Mouse (Mus musculus) hindbrain, embryonic 11.5 days (tissue): Measurements from ENCODE around the gene Usp2. TPM values are rescaled to one million over a fixed set of nuclear protein-coding genes. Genes with fewer than 3 reads are reported as not detected.

ENCODE experiments used
- ATAC-seq: fragments of 200-750 bp; cut with Nextera tagmentation; 2 replicates; pipeline ENCODE4 v1.8.0; 2017; ENCODE audit warnings: mild to moderate bottlenecking, moderate TSS enrichment, moderate library complexity; ENCODE audit not compliant: low FRiP score
- DNase-seq: peaks from one replicate; pipeline ENCODE4 v3.0.0-alpha.2; 2015; ENCODE audit warnings: low spot score
- H3K27ac ChIP-seq: fragments of 300-500 bp; sonication (generic); 2 replicates; pipeline ENCODE4 v1.5.1; 2014; ENCODE audit warnings: mild to moderate bottlenecking, low read depth, low read length
- H3K27me3 ChIP-seq: fragments of 300-500 bp; sonication (generic); 2 replicates; pipeline ENCODE4 v1.6.1; 2014; ENCODE audit warnings: mild to moderate bottlenecking, low read length, moderate library complexity, mixed read lengths; ENCODE audit not compliant: control insufficient read depth, insufficient read depth
- H3K36me3 ChIP-seq: fragments of 300-500 bp; sonication (generic); 2 replicates; pipeline ENCODE4 v1.6.1; 2014; ENCODE audit warnings: mild to moderate bottlenecking, low read length, moderate library complexity, mixed read lengths; ENCODE audit not compliant: control insufficient read depth, insufficient read depth
- H3K4me1 ChIP-seq: fragments of 300-500 bp; sonication (generic); replicated peaks from 2 replicates; pipeline ENCODE4 v1.6.1; 2014; ENCODE audit warnings: low read length, mixed read lengths; ENCODE audit not compliant: control insufficient read depth, insufficient read depth
- H3K4me2 ChIP-seq: fragments of 300-500 bp; sonication (generic); replicated peaks from 2 replicates; pipeline ENCODE4 v1.6.1; 2014; ENCODE audit warnings: mild to moderate bottlenecking, low read depth, low read length
- H3K4me3 ChIP-seq: fragments of 300-500 bp; sonication (generic); 2 replicates; pipeline ENCODE4 v1.5.1; 2014; ENCODE audit warnings: low read depth, low read length
- H3K9ac ChIP-seq: fragments of 300-500 bp; sonication (generic); 2 replicates; pipeline ENCODE4 v1.6.1; 2014; ENCODE audit warnings: low read depth, low read length
- H3K9me3 ChIP-seq: fragments of 300-500 bp; sonication (generic); 2 replicates; pipeline ENCODE4 v1.6.1; 2016; ENCODE audit warnings: low read length; ENCODE audit not compliant: control insufficient read depth
- WGBS: fragments of 180-500 bp; shearing (Covaris S2); extraction: QIAGEN DNeasy Blood & Tissue Kit; methylation state at CpG from one replicate; pipeline ENCODE4 v1.1.7; 2014; 5-methylcytosine and 5-hydroxymethylcytosine counted together
- polyA plus RNA-seq: library from polyadenylated mRNA; unstranded; fragments of >200 nt; fragmentation: Nextera tagmentation; extraction: Ambion mirVana; gene quantifications from 2 replicates; pipeline ENCODE4 v1.2.1, GENCODE M21; 2014

Gene Usp2
- polyA plus RNA-seq, 1 experiment from 2014 or later, result 13.9 TPM

GRCm38 (mm10) chr9:44114453-44114852, 47.6 kb downstream of the Usp2 start:
- Histone ChIP-seq H3K27ac (no peak overlapping the region), H3K4me3 (no peak overlapping the region), H3K4me2 (no peak overlapping the region), H3K9ac (no peak overlapping the region), H3K36me3 (no peaks in the 10 kb centered on the region), H3K9me3 (no peaks in the 10 kb centered on the region), H3K4me1 (0 out of 2 replicates have a peak, but pooled peaks cover 4% of the 10 kb centered on the region), H3K27me3 (no peaks in the 10 kb centered on the region)
- ATAC-seq (no peak), DNase-seq (no peak)
- WGBS, result 84% methylated on average over 2 of the region's 2 CpGs

GRCm38 (mm10) chr9:44115599-44115998, 48.8 kb downstream of the Usp2 start:
- H3K27ac ChIP-seq, result no peak overlapping the region
- no peaks in the 10 kb centered on the region for H3K4me1 ChIP-seq
- H3K9ac ChIP-seq, result no peak overlapping the region
- H3K9me3 ChIP-seq, result no peaks in the 10 kb centered on the region
- DNase-seq (no peak), ATAC-seq (no peak)
- H3K27me3 ChIP-seq, result no peaks in the 10 kb centered on the region
- no peak overlapping the region for H3K4me2 ChIP-seq
- WGBS, result 92% methylated on average over 9 of the region's 9 CpGs
- H3K4me3 ChIP-seq, result no peak overlapping the region
- H3K36me3 ChIP-seq, result no peaks in the 10 kb centered on the region

- no peak overlapping the region for H3K4me3 ChIP-seq
- H3K36me3 ChIP-seq, result no peaks in the 10 kb centered on the region
- no peaks in the 10 kb centered on the region for H3K9me3 ChIP-seq
- no peak overlapping the region for H3K9ac ChIP-seq
- 90% methylated on average over 4 of the region's 4 CpGs for WGBS
- ATAC-seq (no peak), DNase-seq (no peak)
- no peak overlapping the region for H3K4me2 ChIP-seq
- no peaks in the 10 kb centered on the region for H3K27me3 ChIP-seq
- no peaks in the 10 kb centered on the region for H3K4me1 ChIP-seq
- no peak overlapping the region for H3K27ac ChIP-seq
Observed at GRCm38 (mm10) chr9:44116182-44116581, 49.4 kb downstream of the Usp2 start.

GRCm38 (mm10) chr9:44119011-44119410, 52.2 kb downstream of the Usp2 start:
- DNase-seq (no peak), ATAC-seq (no peak)
- Histone ChIP-seq H3K4me3 (no peak overlapping the region), H3K27ac (no peak overlapping the region), H3K9me3 (no peaks in the 10 kb centered on the region), H3K4me1 (no peaks in the 10 kb centered on the region), H3K9ac (no peak overlapping the region), H3K36me3 (no peaks in the 10 kb centered on the region), H3K27me3 (no peaks in the 10 kb centered on the region), H3K4me2 (no peak overlapping the region)
- 44% methylated on average over 5 of the region's 5 CpGs for WGBS

GRCm38 (mm10) chr9:44119948-44120465, 53.2 kb downstream of the Usp2 start:
- Histone ChIP-seq H3K9ac (no peak overlapping the region), H3K4me1 (no peaks in the 10 kb centered on the region), H3K4me3 (no peak overlapping the region), H3K9me3 (no peaks in the 10 kb centered on the region), H3K27ac (no peak overlapping the region), H3K4me2 (no peak overlapping the region), H3K36me3 (no peaks in the 10 kb centered on the region), H3K27me3 (no peaks in the 10 kb centered on the region)
- DNase-seq, result no peak
- 83% methylated on average over 8 of the region's 8 CpGs for WGBS
- ATAC-seq, result no peak

- no peak overlapping the region for H3K27ac ChIP-seq
- DNase-seq, result no peak
- no peaks in the 10 kb centered on the region for H3K9me3 ChIP-seq
- no peaks in the 10 kb centered on the region for H3K36me3 ChIP-seq
- H3K4me3 ChIP-seq, result no peak overlapping the region
- H3K4me1 ChIP-seq, result no peaks in the 10 kb centered on the region; the same call in 1 of the 2 replicates
- ATAC-seq, result no peak
- 0 out of 2 replicates have a peak, but pooled peaks cover 1% of the 10 kb centered on the region for H3K27me3 ChIP-seq
- H3K9ac ChIP-seq, result no peak overlapping the region
- WGBS, result 73% methylated on average over 6 of the region's 6 CpGs
- H3K4me2 ChIP-seq, result no peak overlapping the region
Observed at GRCm38 (mm10) chr9:44124317-44124716, 57.5 kb downstream of the Usp2 start.

GRCm38 (mm10) chr9:44125026-44125425, 58.2 kb downstream of the Usp2 start:
- Histone ChIP-seq H3K9ac (no peak overlapping the region), H3K4me1 (no peaks in the 10 kb centered on the region; the same call in 1 of the 2 replicates), H3K36me3 (no peaks in the 10 kb centered on the region), H3K9me3 (no peaks in the 10 kb centered on the region), H3K27ac (no peak overlapping the region), H3K27me3 (0 out of 2 replicates have a peak, but pooled peaks cover 3% of the 10 kb centered on the region), H3K4me3 (no peak overlapping the region), H3K4me2 (no peak overlapping the region)
- ATAC-seq (no peak), DNase-seq (no peak)
- 28% methylated on average over 5 of the region's 5 CpGs for WGBS

GRCm38 (mm10) chr9:44125546-44126428, 59.0 kb downstream of the Usp2 start:
- DNase-seq (peak; percentile 95), ATAC-seq (no peak)
- no peaks in the 10 kb centered on the region for H3K9me3 ChIP-seq
- 34% methylated on average over 18 of the region's 18 CpGs for WGBS
- H3K4me3 ChIP-seq, result no peak overlapping the region
- no peak overlapping the region for H3K9ac ChIP-seq
- peaks cover 6% of the 10 kb centered on the region for H3K4me1 ChIP-seq
- no peak overlapping the region for H3K27ac ChIP-seq
- H3K36me3 ChIP-seq, result no peaks in the 10 kb centered on the region
- no peak overlapping the region for H3K4me2 ChIP-seq
- H3K27me3 ChIP-seq, result 0 out of 2 replicates have a peak, but pooled peaks cover 3% of the 10 kb centered on the region

GRCm38 (mm10) chr9:44126746-44127145, 59.9 kb downstream of the Usp2 start:
- H3K4me2 ChIP-seq, result no peak overlapping the region
- no peaks in the 10 kb centered on the region for H3K36me3 ChIP-seq
- H3K9me3 ChIP-seq, result no peaks in the 10 kb centered on the region
- H3K9ac ChIP-seq, result no peak overlapping the region
- H3K27me3 ChIP-seq, result 0 out of 2 replicates have a peak, but pooled peaks cover 3% of the 10 kb centered on the region
- H3K27ac ChIP-seq, result no peak overlapping the region
- no peak overlapping the region for H3K4me3 ChIP-seq
- 84% methylated on average over 3 of the region's 3 CpGs for WGBS
- ATAC-seq, result no peak
- DNase-seq, result no peak
- peaks cover 6% of the 10 kb centered on the region for H3K4me1 ChIP-seq
